Mouse (Mus musculus) gastrocnemius, postnatal 14 days (tissue): ENCODE results near the gene BC147527. TPM values are rescaled to one million over a fixed set of nuclear protein-coding genes. Genes with fewer than 3 reads are reported as not detected.
"Not testable (repeated sequence)": the region's sequence is repeated elsewhere in the genome, so short reads cannot be mapped to it uniquely, and the experiment has no call there.

Source experiments
- DNase-seq: peaks from one replicate; pipeline ENCODE4 v3.0.0; 2021; ENCODE audit warnings: mixed read lengths
- intact Hi-C: fragments of 180-260 bp; cut with DNase I; formaldehyde crosslinking; loops from one replicate; pipeline ENCODE4 v1.15.1; 2025; ENCODE audit warnings: low total_unique reads
- long read RNA-seq, 2 experiments: library from polyadenylated mRNA; stranded (forward); transcript quantifications; one replicate each; pipeline ENCODE4 v2.0.0; 2021
- total RNA-seq, 2 experiments: library from RNA; stranded (reverse); gene quantifications; 2 replicates each; pipeline ENCODE4 v1.2.3; 2021

BC147527 gene
- total RNA-seq: not detected
- long read RNA-seq, experiment 1: 0 reads
- long read RNA-seq, experiment 2: 0 reads

- intact Hi-C loops: no loop called here
- no peak for DNase-seq
Observed at GRCm38 (mm10) chr13:120299991-120300442, at the start of gene BC147527. Gene BC147527, plus strand, starts transcription at chr13:120300392.

GRCm38 (mm10) chr13:120251208-120251924, 48.8 kb upstream of the BC147527 start:
- intact Hi-C loops, DNase-seq: not testable (repeated sequence)

- intact Hi-C loops, DNase-seq: not testable (repeated sequence)
Observed at GRCm38 (mm10) chr13:120258817-120259658, 41.2 kb upstream of the BC147527 start.

- DNase-seq, intact Hi-C loops: not testable (repeated sequence)
Observed at GRCm38 (mm10) chr13:120259718-120260117, 40.5 kb upstream of the BC147527 start.

- intact Hi-C loops, DNase-seq: not testable (repeated sequence)
Observed at GRCm38 (mm10) chr13:120262870-120263269, 37.3 kb upstream of the BC147527 start, which contains the start of gene AF067061. Gene AF067061, plus strand, starts transcription at chr13:120263114.

GRCm38 (mm10) chr13:120277837-120278236, 22.4 kb upstream of the BC147527 start:
- intact Hi-C loops, DNase-seq: not testable (repeated sequence)

- intact Hi-C loops: no loop called here
- no peak for DNase-seq
Observed at GRCm38 (mm10) chr13:120278784-120279183, 21.4 kb upstream of the BC147527 start.

GRCm38 (mm10) chr13:120299324-120299894, 783 bp upstream of the BC147527 start:
- intact Hi-C loops: no loop called here
- DNase-seq: no peak

- no peak for DNase-seq
- intact Hi-C loops: no loop called here
Observed at GRCm38 (mm10) chr13:120300853-120301252, 661 bp downstream of the BC147527 start.

GRCm38 (mm10) chr13:120310749-120311148, 10.6 kb downstream of the BC147527 start:
- no peak for DNase-seq
- intact Hi-C loops: no loop called here

GRCm38 (mm10) chr13:120313584-120313983, 13.4 kb downstream of the BC147527 start:
- DNase-seq: no peak
- intact Hi-C loops: no loop called here

GRCm38 (mm10) chr13:120316578-120316977, 16.4 kb downstream of the BC147527 start, which contains the start of gene Tcstv3:
Gene Tcstv3, plus strand, starts transcription at chr13:120316878.
- intact Hi-C loops, DNase-seq: not testable (repeated sequence)

- no peak for DNase-seq
Observed at GRCm38 (mm10) chr13:120320183-120320582, 20.0 kb downstream of the BC147527 start.

GRCm38 (mm10) chr13:120320721-120321120, 20.5 kb downstream of the BC147527 start:
- intact Hi-C loops: no loop called here
- no peak for DNase-seq

More at GRCm38 (mm10) chr13:120320183-120320582, 20.0 kb downstream of the BC147527 start:
- intact Hi-C loops: no loop called here

Other genes with a start within 250 kb of the BC147527 start
- under 1 TPM; 0.12 to 0.24 TPM for gene Gm21188, start 248.2 kb upstream of the BC147527 start, total RNA-seq
- gene Gm20767, start 160.1 kb upstream of the BC147527 start, total RNA-seq: not detected
- not detected for gene Gm21818, start 128.0 kb upstream of the BC147527 start, total RNA-seq
- not detected for gene Gm21762, start 84.4 kb upstream of the BC147527 start, total RNA-seq
- not detected for gene Gm21731, start 61.3 kb upstream of the BC147527 start, total RNA-seq
- not detected for gene AF067061, start 37.3 kb upstream of the BC147527 start, total RNA-seq
- not detected for gene Tcstv3, start 16.5 kb downstream of the BC147527 start, total RNA-seq